Mouse (Mus musculus): Measurements from ENCODE around the gene Dnal1. TPM values are rescaled to one million over a fixed set of nuclear protein-coding genes. Genes with fewer than 3 reads are reported as not detected.

Dnal1 gene
- polyA plus RNA-seq, 1 experiment from 2014 or later = 9.6 TPM

GRCm38 (mm10) chr12:84132265-84132664 is 18.1 kb downstream of the Dnal1 start:
- Histone ChIP-seq H3K36me3 (peaks cover 34% of the 10 kb centered on the region), H3K9ac (replicated peaks) (no peak overlapping the region), H3K4me2 (replicated peaks) (no peak overlapping the region), H3K27ac (replicated peaks) (no peak overlapping the region), H3K4me3 (no peak overlapping the region), H3K9me3 (no peaks in the 10 kb centered on the region), H3K27me3 (no peaks in the 10 kb centered on the region), H3K4me1 (no peaks in the 10 kb centered on the region)
- 69% methylated on average over 3 of the region's 3 CpGs for WGBS
- ATAC-seq (replicated peaks) = no peak

- Histone ChIP-seq H3K9ac (replicated peaks) (no peak overlapping the region), H3K4me2 (replicated peaks) (no peak overlapping the region), H3K36me3 (peaks cover 20% of the 10 kb centered on the region), H3K27me3 (no peaks in the 10 kb centered on the region), H3K4me3 (no peak overlapping the region), H3K9me3 (no peaks in the 10 kb centered on the region), H3K27ac (replicated peaks) (no peak overlapping the region), H3K4me1 (no peaks in the 10 kb centered on the region)
- ATAC-seq (replicated peaks) = no peak
- WGBS = 96% methylated on average over 7 of the region's 7 CpGs
Measured at GRCm38 (mm10) chr12:84137131-84137530, 23.0 kb downstream of the Dnal1 start.

GRCm38 (mm10) chr12:84140135-84140534 is 26.0 kb downstream of the Dnal1 start:
- Histone ChIP-seq H3K4me1 (no peaks in the 10 kb centered on the region), H3K4me2 (replicated peaks) (no peak overlapping the region), H3K36me3 (peaks cover 18% of the 10 kb centered on the region), H3K9ac (replicated peaks) (no peak overlapping the region), H3K4me3 (no peak overlapping the region), H3K27ac (replicated peaks) (no peak overlapping the region), H3K27me3 (no peaks in the 10 kb centered on the region), H3K9me3 (no peaks in the 10 kb centered on the region)
- 76% methylated on average over 4 of the region's 4 CpGs for WGBS
- ATAC-seq (replicated peaks) = no peak

GRCm38 (mm10) chr12:84141271-84141670 is 27.1 kb downstream of the Dnal1 start:
- Histone ChIP-seq H3K9ac (replicated peaks) (no peak overlapping the region), H3K36me3 (peaks cover 10% of the 10 kb centered on the region; the same call in 1 of the 2 replicates), H3K27me3 (no peaks in the 10 kb centered on the region), H3K9me3 (no peaks in the 10 kb centered on the region), H3K27ac (replicated peaks) (no peak overlapping the region), H3K4me3 (no peak overlapping the region), H3K4me2 (replicated peaks) (no peak overlapping the region), H3K4me1 (no peaks in the 10 kb centered on the region)
- 93% methylated on average over 4 of the region's 4 CpGs for WGBS
- no peak for ATAC-seq (replicated peaks)

GRCm38 (mm10) chr12:84142281-84143050 is 28.3 kb downstream of the Dnal1 start:
- no peak for ATAC-seq (replicated peaks)
- Histone ChIP-seq H3K9me3 (no peaks in the 10 kb centered on the region), H3K4me3 (no peak overlapping the region), H3K36me3 (0 out of 2 replicates have a peak, but pooled peaks cover 5% of the 10 kb centered on the region), H3K4me1 (peaks cover 9% of the 10 kb centered on the region), H3K27me3 (no peaks in the 10 kb centered on the region), H3K9ac (replicated peaks) (no peak overlapping the region), H3K27ac (replicated peaks) (no peak overlapping the region), H3K4me2 (replicated peaks) (no peak overlapping the region)
- 64% methylated on average over 14 of the region's 14 CpGs for WGBS

GRCm38 (mm10) chr12:84147954-84148621 is 33.9 kb downstream of the Dnal1 start, which contains the start of gene Pnma1:
Pnma1 (minus strand) TSS chr12:84148489.
- H3K9me3 ChIP-seq = no peaks in the 10 kb centered on the region
- H3K36me3 ChIP-seq = no peaks in the 10 kb centered on the region
- peak within 1 kb of the TSS; percentile 73 for H3K9ac ChIP-seq (replicated peaks)
- peak within 1 kb of the TSS; percentile 91 for H3K4me2 ChIP-seq (replicated peaks)
- no peaks in the 10 kb centered on the region for H3K27me3 ChIP-seq
- peak within 1 kb of the TSS; percentile 84 for H3K27ac ChIP-seq (replicated peaks)
- WGBS = 1% methylated on average over 50 of the region's 50 CpGs
- peaks cover 22% of the 10 kb centered on the region for H3K4me1 ChIP-seq
- peak within 1 kb of the TSS; percentile 85 for H3K4me3 ChIP-seq
- peak; percentile 98 for ATAC-seq (replicated peaks)

- Histone ChIP-seq H3K9ac (replicated peaks) (peak overlapping the region; percentile 73), H3K4me3 (peak overlapping the region; percentile 85)
- under 1% methylated on average over 10 of the region's 10 CpGs for WGBS
Measured at GRCm38 (mm10) chr12:84148622-84149012, 34.5 kb downstream of the Dnal1 start.

GRCm38 (mm10) chr12:84149971-84150370 is 35.8 kb downstream of the Dnal1 start:
- no peak overlapping the region for H3K27ac ChIP-seq (replicated peaks)
- peaks cover 22% of the 10 kb centered on the region for H3K4me1 ChIP-seq
- no peaks in the 10 kb centered on the region for H3K27me3 ChIP-seq
- no peak for ATAC-seq (replicated peaks)
- no peak overlapping the region for H3K9ac ChIP-seq (replicated peaks)
- H3K4me2 ChIP-seq (replicated peaks) = no peak overlapping the region
- H3K36me3 ChIP-seq = no peaks in the 10 kb centered on the region; the same call in 1 of the 2 replicates
- no peak overlapping the region for H3K4me3 ChIP-seq
- WGBS = 59% methylated on average over 15 of the region's 15 CpGs
- H3K9me3 ChIP-seq = no peaks in the 10 kb centered on the region

More at GRCm38 (mm10) chr12:84148622-84149012, 34.5 kb downstream of the Dnal1 start:
- Histone ChIP-seq H3K9me3 (no peaks in the 10 kb centered on the region), H3K36me3 (no peaks in the 10 kb centered on the region; the same call in 1 of the 2 replicates), H3K27ac (replicated peaks) (peak overlapping the region; percentile 84), H3K4me2 (replicated peaks) (peak overlapping the region; percentile 91), H3K27me3 (no peaks in the 10 kb centered on the region), H3K4me1 (peaks cover 22% of the 10 kb centered on the region)
- peak; percentile 31 for ATAC-seq (replicated peaks)

- ATAC-seq (replicated peaks) = no peak
- 75% methylated on average over 6 of the region's 6 CpGs for WGBS
- Histone ChIP-seq H3K9me3 (no peaks in the 10 kb centered on the region), H3K9ac (replicated peaks) (no peak overlapping the region), H3K4me3 (no peak overlapping the region), H3K4me1 (peaks cover 22% of the 10 kb centered on the region), H3K4me2 (replicated peaks) (no peak overlapping the region), H3K27ac (replicated peaks) (no peak overlapping the region), H3K27me3 (no peaks in the 10 kb centered on the region), H3K36me3 (peaks cover 5% of the 10 kb centered on the region; the same call in 1 of the 2 replicates)
Measured at GRCm38 (mm10) chr12:84150976-84151375, 36.8 kb downstream of the Dnal1 start.

- H3K27me3 ChIP-seq = no peaks in the 10 kb centered on the region
- no peak for ATAC-seq (replicated peaks)
- H3K9me3 ChIP-seq = no peaks in the 10 kb centered on the region
- no peak overlapping the region for H3K4me2 ChIP-seq (replicated peaks)
- 90% methylated on average over 10 of the region's 10 CpGs for WGBS
- H3K4me3 ChIP-seq = no peak overlapping the region
- H3K9ac ChIP-seq (replicated peaks) = no peak overlapping the region
- no peak overlapping the region for H3K27ac ChIP-seq (replicated peaks)
- H3K4me1 ChIP-seq = peaks cover 18% of the 10 kb centered on the region
- peaks cover 10% of the 10 kb centered on the region; the same call in 1 of the 2 replicates for H3K36me3 ChIP-seq
Measured at GRCm38 (mm10) chr12:84151911-84152310, 37.7 kb downstream of the Dnal1 start.

- Histone ChIP-seq H3K27ac (replicated peaks) (no peak overlapping the region), H3K27me3 (no peaks in the 10 kb centered on the region), H3K9me3 (no peaks in the 10 kb centered on the region), H3K4me2 (replicated peaks) (no peak overlapping the region), H3K4me1 (peaks cover 12% of the 10 kb centered on the region), H3K36me3 (peaks cover 13% of the 10 kb centered on the region; the same call in 1 of the 2 replicates), H3K4me3 (no peak overlapping the region), H3K9ac (replicated peaks) (no peak overlapping the region)
- ATAC-seq (replicated peaks) = no peak
- 77% methylated on average over 32 of the region's 32 CpGs for WGBS
Measured at GRCm38 (mm10) chr12:84152352-84153190, 38.4 kb downstream of the Dnal1 start.

Data from forebrain, embryonic 15.5 days (tissue).